Mouse (Mus musculus): ENCODE data around the gene Fam189b. TPM values are rescaled to one million over a fixed set of nuclear protein-coding genes. Genes with fewer than 3 reads are reported as not detected.

The Fam189b gene
- 31.5 and 32.6 TPM in 2 replicates for polyA plus RNA-seq (2015; fragmentation: Nextera tagmentation; extraction: Ambion mirVana)

GRCm38 (mm10) chr3:89183058-89183958 lies at the start of gene Fam189b:
Gene Fam189b (plus strand): TSS chr3:89183143.
- ATAC-seq (ENCODE audit: insufficient number of reproducible peaks, insufficient read depth, low FRiP score, low TSS enrichment, low read depth) = peak; percentile 87
- peak within 1 kb of the TSS; percentile 69 for H3K4me3 ChIP-seq
- WGBS = 7% methylated on average over 39 of the region's 39 CpGs
- H3K9ac ChIP-seq = peak within 1 kb of the TSS; percentile 88
- H3K27me3 ChIP-seq = no peaks in the 10 kb centered on the region
- H3K36me3 ChIP-seq = peaks cover 60% of the 10 kb centered on the region
- H3K27ac ChIP-seq = peak within 1 kb of the TSS; percentile 87
- no peaks in the 10 kb centered on the region for H3K9me3 ChIP-seq
- H3K4me2 ChIP-seq = peak within 1 kb of the TSS; percentile 92
- H3K4me1 ChIP-seq = peaks cover 45% of the 10 kb centered on the region

GRCm38 (mm10) chr3:89133752-89134151 lies 49.2 kb upstream of the Fam189b start:
- Histone ChIP-seq H3K4me3 (no peak overlapping the region), H3K9me3 (no peaks in the 10 kb centered on the region), H3K4me1 (peaks cover 10% of the 10 kb centered on the region), H3K27ac (no peak overlapping the region), H3K36me3 (no peaks in the 10 kb centered on the region), H3K27me3 (peaks cover 15% of the 10 kb centered on the region; the same call in 1 of the 2 replicates), H3K9ac (no peak overlapping the region), H3K4me2 (no peak overlapping the region)
- ATAC-seq (ENCODE audit: insufficient number of reproducible peaks, insufficient read depth, low FRiP score, low TSS enrichment, low read depth) = no peak
- 94% methylated on average over 1 of the region's 1 CpGs for WGBS

DNA sequence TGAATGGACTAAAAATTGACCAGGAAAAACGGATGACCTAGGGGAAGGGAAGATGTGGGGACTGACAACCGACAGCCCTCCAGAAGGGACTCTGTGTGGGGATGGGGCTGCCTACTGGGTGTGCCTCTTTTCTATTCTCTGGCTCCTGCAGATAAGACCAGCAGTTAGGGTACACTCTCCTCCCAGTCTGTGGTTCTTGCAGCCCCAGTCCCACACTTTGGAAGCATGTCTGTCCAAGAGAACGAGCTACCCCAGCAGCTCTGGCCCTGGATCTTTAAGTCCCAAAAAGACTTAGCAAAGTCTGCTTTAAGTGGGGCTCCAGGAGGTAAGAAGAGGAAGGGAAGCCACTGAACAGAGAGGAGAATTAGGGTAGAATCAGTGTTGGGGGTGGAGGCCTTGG lies 47.0 kb upstream of the Fam189b start, which contains the start of gene Pklr:
TSS of gene Pklr (plus strand) at position 185 of the 400 bp plus-strand sequence.
- no peaks in the 10 kb centered on the region for H3K36me3 ChIP-seq
- no peak within 1 kb of the TSS for H3K9ac ChIP-seq
- 49% methylated on average over 3 of the region's 3 CpGs for WGBS
- H3K27ac ChIP-seq = no peak within 1 kb of the TSS
- H3K4me3 ChIP-seq = no peak within 1 kb of the TSS
- no peak for ATAC-seq (ENCODE audit: insufficient number of reproducible peaks, insufficient read depth, low FRiP score, low TSS enrichment, low read depth)
- no peak within 1 kb of the TSS for H3K4me2 ChIP-seq
- H3K4me1 ChIP-seq = peaks cover 10% of the 10 kb centered on the region
- H3K9me3 ChIP-seq = no peaks in the 10 kb centered on the region
- peaks cover 15% of the 10 kb centered on the region; the same call in 1 of the 2 replicates for H3K27me3 ChIP-seq

- H3K9ac ChIP-seq = no peak overlapping the region
- ATAC-seq (ENCODE audit: insufficient number of reproducible peaks, insufficient read depth, low FRiP score, low TSS enrichment, low read depth) = no peak
- H3K4me1 ChIP-seq = peaks cover 10% of the 10 kb centered on the region
- H3K36me3 ChIP-seq = no peaks in the 10 kb centered on the region
- no peak overlapping the region for H3K27ac ChIP-seq
- no peak overlapping the region for H3K4me3 ChIP-seq
- H3K9me3 ChIP-seq = no peaks in the 10 kb centered on the region
- peaks cover 15% of the 10 kb centered on the region; the same call in 1 of the 2 replicates for H3K27me3 ChIP-seq
- WGBS = 36% methylated on average over 9 of the region's 9 CpGs
- no peak overlapping the region for H3K4me2 ChIP-seq
Measured at GRCm38 (mm10) chr3:89136365-89136764, 46.6 kb upstream of the Fam189b start.

DNA sequence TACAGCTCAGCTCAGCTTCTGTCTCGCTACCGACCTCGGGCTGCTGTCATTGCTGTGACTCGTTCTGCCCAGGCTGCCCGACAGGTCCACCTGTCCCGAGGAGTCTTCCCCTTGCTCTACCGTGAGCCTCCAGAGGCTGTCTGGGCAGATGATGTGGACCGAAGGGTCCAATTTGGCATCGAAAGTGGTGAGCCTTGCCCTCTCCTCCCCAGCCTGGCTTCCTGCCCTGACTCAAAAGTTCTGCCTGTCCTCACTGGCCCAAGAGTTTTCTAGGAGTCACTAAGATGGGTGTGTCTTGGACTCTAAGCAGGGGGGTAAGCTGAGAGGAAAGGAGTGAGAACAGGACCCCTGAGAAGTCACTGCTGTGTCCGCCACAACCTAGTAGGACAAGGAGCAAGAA lies 38.1 kb upstream of the Fam189b start:
- no peaks in the 10 kb centered on the region for H3K36me3 ChIP-seq
- H3K4me3 ChIP-seq = no peak overlapping the region
- H3K4me1 ChIP-seq = peaks cover 14% of the 10 kb centered on the region
- ATAC-seq (ENCODE audit: insufficient number of reproducible peaks, insufficient read depth, low FRiP score, low TSS enrichment, low read depth) = no peak
- no peak overlapping the region for H3K27ac ChIP-seq
- no peaks in the 10 kb centered on the region for H3K9me3 ChIP-seq
- WGBS = 82% methylated on average over 10 of the region's 10 CpGs
- H3K27me3 ChIP-seq = peaks cover 37% of the 10 kb centered on the region
- no peak overlapping the region for H3K9ac ChIP-seq
- H3K4me2 ChIP-seq = no peak overlapping the region

- Histone ChIP-seq H3K27ac (no peak overlapping the region), H3K4me1 (peaks cover 14% of the 10 kb centered on the region), H3K4me3 (no peak overlapping the region), H3K9me3 (no peaks in the 10 kb centered on the region), H3K4me2 (no peak overlapping the region), H3K36me3 (no peaks in the 10 kb centered on the region), H3K9ac (no peak overlapping the region), H3K27me3 (peaks cover 45% of the 10 kb centered on the region)
- ATAC-seq (ENCODE audit: insufficient number of reproducible peaks, insufficient read depth, low FRiP score, low TSS enrichment, low read depth) = no peak
- 19% methylated on average over 8 of the region's 8 CpGs for WGBS
Measured at GRCm38 (mm10) chr3:89145566-89145965, 37.4 kb upstream of the Fam189b start.

DNA sequence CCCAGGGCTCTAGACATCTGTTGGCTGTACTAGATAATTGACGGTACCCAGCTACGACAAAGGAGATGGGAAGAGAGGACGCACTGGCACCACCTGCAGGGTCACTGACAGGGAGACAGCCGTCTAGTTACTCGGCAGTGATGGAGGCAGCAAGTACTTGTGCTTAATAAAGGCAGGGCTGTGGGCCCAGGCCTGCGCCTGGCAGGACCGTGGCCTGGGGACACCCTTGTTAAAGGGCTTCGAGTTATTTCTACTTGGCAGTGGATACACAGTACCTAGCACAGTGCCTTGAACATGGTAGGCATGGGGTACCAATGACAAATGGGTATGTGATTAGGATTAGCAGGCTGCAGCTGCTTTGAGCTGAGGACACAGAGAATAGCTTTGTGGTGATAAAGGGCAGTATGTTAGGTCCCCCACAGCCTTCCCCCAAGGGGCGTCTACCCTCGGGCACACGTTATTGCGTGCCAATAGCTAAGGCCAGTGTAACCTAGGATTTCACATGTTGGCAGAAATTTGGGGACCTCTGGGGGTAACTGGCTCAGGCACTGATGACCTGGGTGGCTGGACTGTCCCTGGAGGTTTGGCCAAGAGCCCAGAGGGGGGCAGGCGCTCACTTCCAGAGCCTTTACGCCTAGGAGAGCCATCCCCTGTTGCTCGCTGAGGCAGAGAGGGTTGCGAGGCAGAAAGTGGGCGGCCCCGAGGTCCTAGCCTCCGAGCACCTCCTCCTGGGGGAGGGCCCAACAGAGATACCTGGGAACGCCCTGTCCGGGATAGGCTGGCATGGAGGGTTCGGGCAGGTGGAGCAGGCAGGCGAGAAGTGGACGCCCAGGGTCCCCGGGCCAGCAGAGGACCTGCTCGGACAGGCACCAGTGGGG lies 35.6 kb upstream of the Fam189b start:
- peaks cover 57% of the 10 kb centered on the region for H3K27me3 ChIP-seq
- H3K4me3 ChIP-seq = peak overlapping the region; percentile 41
- peak overlapping the region; percentile 62 for H3K9ac ChIP-seq
- H3K36me3 ChIP-seq = no peaks in the 10 kb centered on the region
- H3K4me1 ChIP-seq = peaks cover 14% of the 10 kb centered on the region
- WGBS = 24% methylated on average over 26 of the region's 26 CpGs
- no peak for ATAC-seq (ENCODE audit: insufficient number of reproducible peaks, insufficient read depth, low FRiP score, low TSS enrichment, low read depth)
- no peaks in the 10 kb centered on the region for H3K9me3 ChIP-seq
- H3K27ac ChIP-seq = no peak overlapping the region
- H3K4me2 ChIP-seq = peak overlapping the region; percentile 67

- Histone ChIP-seq H3K4me3 (peak overlapping the region; percentile 41), H3K4me2 (peak overlapping the region; percentile 67), H3K36me3 (no peaks in the 10 kb centered on the region), H3K27ac (no peak overlapping the region), H3K9ac (peak overlapping the region; percentile 62), H3K4me1 (peaks cover 14% of the 10 kb centered on the region), H3K27me3 (peaks cover 60% of the 10 kb centered on the region), H3K9me3 (no peaks in the 10 kb centered on the region)
- 4% methylated on average over 15 of the region's 15 CpGs for WGBS
- ATAC-seq (ENCODE audit: insufficient number of reproducible peaks, insufficient read depth, low FRiP score, low TSS enrichment, low read depth) = no peak
Measured at GRCm38 (mm10) chr3:89147979-89148311, 35.0 kb upstream of the Fam189b start.

- ATAC-seq (ENCODE audit: insufficient number of reproducible peaks, insufficient read depth, low FRiP score, low TSS enrichment, low read depth) = no peak
- no peaks in the 10 kb centered on the region for H3K36me3 ChIP-seq
- no peak overlapping the region for H3K27ac ChIP-seq
- peaks cover 14% of the 10 kb centered on the region for H3K4me1 ChIP-seq
- H3K4me3 ChIP-seq = no peak overlapping the region
- peak overlapping the region; percentile 67; the same call in 1 of the 2 replicates for H3K4me2 ChIP-seq
- peaks cover 60% of the 10 kb centered on the region for H3K27me3 ChIP-seq
- no peak overlapping the region for H3K9ac ChIP-seq
- no peaks in the 10 kb centered on the region for H3K9me3 ChIP-seq
- WGBS = 72% methylated on average over 14 of the region's 14 CpGs
Measured at GRCm38 (mm10) chr3:89148567-89148966, 34.4 kb upstream of the Fam189b start.

DNA sequence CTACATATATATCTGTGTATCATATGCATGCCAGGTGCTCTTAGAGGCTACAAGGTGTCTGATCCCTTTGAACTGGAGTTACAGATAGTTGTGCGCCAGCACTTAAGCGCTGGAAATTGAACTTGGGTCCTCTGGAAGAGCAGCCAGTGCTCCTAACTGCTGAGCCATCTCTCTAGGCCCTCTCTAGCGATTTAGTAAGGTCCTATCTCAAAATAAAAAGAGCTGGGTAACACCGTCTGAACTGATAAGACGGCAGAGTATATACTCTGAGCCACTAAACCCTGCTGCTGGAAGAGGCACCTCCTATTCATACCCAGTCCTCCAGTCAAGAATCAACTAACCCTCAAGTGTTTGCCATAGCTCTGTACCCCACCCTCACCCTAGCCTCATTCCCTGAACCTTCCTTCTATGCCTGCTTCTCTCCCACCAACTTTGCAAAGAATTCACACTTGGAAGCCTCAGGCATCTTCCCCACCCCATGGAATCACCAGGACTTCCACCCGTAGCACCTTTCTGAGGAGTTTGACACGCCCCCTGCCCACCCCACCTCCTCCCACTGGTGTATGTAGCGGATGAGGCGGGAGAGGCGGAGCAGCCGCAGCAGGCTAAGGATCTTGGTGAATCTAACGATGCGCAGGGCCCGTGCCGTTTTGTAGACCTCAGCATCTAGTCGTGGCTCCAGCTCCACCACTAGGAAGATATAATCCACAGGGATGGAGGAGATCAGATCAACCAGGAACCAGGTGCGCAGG lies 30.7 kb upstream of the Fam189b start:
- Histone ChIP-seq H3K4me2 (no peak overlapping the region), H3K9me3 (no peaks in the 10 kb centered on the region), H3K9ac (no peak overlapping the region), H3K27me3 (peaks cover 47% of the 10 kb centered on the region), H3K4me3 (no peak overlapping the region), H3K27ac (no peak overlapping the region), H3K4me1 (peaks cover 12% of the 10 kb centered on the region), H3K36me3 (no peaks in the 10 kb centered on the region)
- 62% methylated on average over 17 of the region's 17 CpGs for WGBS
- ATAC-seq (ENCODE audit: insufficient number of reproducible peaks, insufficient read depth, low FRiP score, low TSS enrichment, low read depth) = no peak

DNA sequence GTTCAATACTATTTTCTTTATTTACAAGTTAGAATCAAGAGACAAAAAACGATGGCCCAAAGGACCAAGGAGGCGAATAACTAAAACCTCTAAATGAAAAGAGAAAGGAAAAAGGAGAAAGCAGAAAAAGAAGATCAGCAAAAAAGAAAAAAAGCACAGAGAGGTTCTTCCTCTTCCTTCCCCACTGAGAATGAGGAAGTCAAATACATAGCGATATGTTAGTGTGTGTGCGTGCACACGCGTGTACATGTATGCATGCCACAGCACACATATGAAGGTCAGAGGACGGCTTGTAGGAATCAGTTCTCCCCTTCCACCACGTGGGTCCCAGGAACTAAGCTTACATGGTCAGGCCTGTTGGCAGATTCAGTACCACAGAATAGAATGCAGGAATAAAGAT lies 26.0 kb upstream of the Fam189b start:
- 87% methylated on average over 8 of the region's 8 CpGs for WGBS
- Histone ChIP-seq H3K9me3 (no peaks in the 10 kb centered on the region), H3K4me3 (no peak overlapping the region), H3K27ac (no peak overlapping the region), H3K36me3 (no peaks in the 10 kb centered on the region), H3K9ac (no peak overlapping the region), H3K4me1 (peaks cover 19% of the 10 kb centered on the region), H3K4me2 (no peak overlapping the region), H3K27me3 (peaks cover 34% of the 10 kb centered on the region)
- ATAC-seq (ENCODE audit: insufficient number of reproducible peaks, insufficient read depth, low FRiP score, low TSS enrichment, low read depth) = no peak

Data from embryonic facial prominence, embryonic 13.5 days (tissue).